Mouse (Mus musculus) midbrain, embryonic 14.5 days (tissue): ENCODE data around the gene Bckdk. TPM values are rescaled to one million over a fixed set of nuclear protein-coding genes. Genes with fewer than 3 reads are reported as not detected.

Experiments used
- ATAC-seq: fragments of 200-750 bp; cut with Nextera tagmentation; 2 replicates; pipeline ENCODE4 v1.8.0; 2017; ENCODE audit warnings: moderate number of reproducible peaks, moderate library complexity; ENCODE audit not compliant: low FRiP score, low TSS enrichment
- DNase-seq: peaks from one replicate; pipeline ENCODE4 v3.0.0-alpha.2; 2015
- H3K27ac ChIP-seq: fragments of 300-500 bp; sonication (generic); replicated peaks from 2 replicates; pipeline ENCODE4 v1.5.1; 2014; ENCODE audit warnings: mild to moderate bottlenecking, low read depth, low read length, moderate library complexity
- H3K27me3 ChIP-seq: fragments of 300-500 bp; sonication (generic); 2 replicates; pipeline ENCODE4 v1.6.1; 2014; ENCODE audit warnings: low read length, control low read depth, mixed read lengths; ENCODE audit not compliant: control insufficient read depth, insufficient read depth
- H3K36me3 ChIP-seq: fragments of 300-500 bp; sonication (generic); 2 replicates; pipeline ENCODE4 v1.6.1; 2014; ENCODE audit warnings: low read length, control low read depth; ENCODE audit not compliant: control insufficient read depth, insufficient read depth
- H3K4me1 ChIP-seq: fragments of 300-500 bp; sonication (generic); 2 replicates; pipeline ENCODE4 v1.6.1; 2014; ENCODE audit warnings: mild to moderate bottlenecking, antibody characterized with exemption, low read length, control low read depth; ENCODE audit not compliant: control insufficient read depth, insufficient read depth
- H3K4me2 ChIP-seq: fragments of 300-500 bp; sonication (generic); 2 replicates; pipeline ENCODE4 v1.6.1; 2014; ENCODE audit warnings: mild to moderate bottlenecking, low read length, moderate library complexity
- H3K4me3 ChIP-seq: fragments of 300-500 bp; sonication (generic); replicated peaks from 2 replicates; pipeline ENCODE4 v1.5.1; 2014; ENCODE audit warnings: low read depth, low read length
- H3K9ac ChIP-seq: fragments of 300-500 bp; sonication (generic); replicated peaks from 2 replicates; pipeline ENCODE4 v1.6.1; 2014; ENCODE audit warnings: mild to moderate bottlenecking, low read length, moderate library complexity
- H3K9me3 ChIP-seq: fragments of 300-500 bp; sonication (generic); 2 replicates; pipeline ENCODE4 v1.6.1; 2016; ENCODE audit warnings: low read length, control low read depth, mixed read lengths; ENCODE audit not compliant: control insufficient read depth
- whole genome bisulfite sequencing: fragments of 180-500 bp; shearing (Covaris S2); extraction: QIAGEN DNeasy Blood & Tissue Kit; methylation state at CpG from one replicate; pipeline ENCODE4 v1.1.7; 2014; 5-methylcytosine and 5-hydroxymethylcytosine counted together
- polyA plus RNA-seq: library from polyadenylated mRNA; unstranded; fragments of >200 nt; fragmentation: Nextera tagmentation; extraction: Ambion mirVana; gene quantifications from 2 replicates; pipeline ENCODE4 v1.2.1, GENCODE M21; 2014

The Bckdk gene
- 66.1 and 77.3 TPM in 2 replicates for polyA plus RNA-seq

DNA sequence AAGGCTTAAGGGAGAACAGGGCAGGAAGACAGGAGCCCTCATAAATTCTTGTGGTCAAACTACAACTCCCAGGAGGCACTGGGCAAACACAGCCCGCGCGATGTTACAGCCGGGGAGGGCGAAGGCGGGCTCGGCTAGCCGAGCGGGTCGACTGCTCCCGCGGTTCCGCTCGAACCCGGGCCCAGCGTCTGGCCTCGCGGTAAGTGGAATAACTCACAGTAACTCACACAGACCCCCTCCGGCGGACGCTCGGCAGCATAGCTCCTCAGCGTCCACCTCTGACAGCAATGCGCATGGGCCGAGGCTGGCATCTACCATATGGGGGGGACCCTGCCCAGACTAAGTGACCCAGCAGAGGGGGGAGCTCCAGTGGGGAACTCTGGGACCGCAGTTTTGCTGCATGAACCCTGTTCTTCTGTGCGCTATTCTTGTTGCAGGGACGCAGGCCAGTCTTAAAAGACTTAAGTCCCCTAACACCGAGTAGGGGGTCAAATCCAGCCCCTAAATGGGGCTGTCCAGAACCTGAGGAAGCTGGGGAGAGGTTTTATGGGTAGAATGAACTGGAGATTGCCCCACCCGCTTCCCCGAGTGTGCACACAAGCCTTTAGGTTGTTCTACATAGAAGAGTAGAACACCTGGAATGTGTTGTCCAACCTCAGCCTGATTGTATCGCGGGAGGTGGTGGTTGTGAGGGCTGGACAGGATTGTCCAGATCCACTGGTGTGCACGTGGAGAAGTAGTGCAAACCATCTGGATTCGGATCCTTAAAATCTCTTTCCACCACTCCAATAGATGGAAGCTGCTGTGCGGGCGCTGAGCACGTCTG lies at the start of gene Bckdk:
Gene Bckdk (plus strand): TSS at position 112 of the 826 bp plus-strand sequence.
- WGBS = 9% methylated on average over 38 of the region's 38 CpGs
- Histone ChIP-seq H3K36me3 (peaks cover 39% of the 10 kb centered on the region), H3K27me3 (no peaks in the 10 kb centered on the region), H3K4me1 (peaks cover 6% of the 10 kb centered on the region; the same call in 1 of the 2 replicates), H3K4me3 (peak within 1 kb of the TSS; percentile 50), H3K4me2 (peak within 1 kb of the TSS; percentile 66), H3K9me3 (no peaks in the 10 kb centered on the region), H3K9ac (peak within 1 kb of the TSS; percentile 70), H3K27ac (peak within 1 kb of the TSS; percentile 75)
- ATAC-seq (peak; percentile 89), DNase-seq (peak; percentile 88)

DNA sequence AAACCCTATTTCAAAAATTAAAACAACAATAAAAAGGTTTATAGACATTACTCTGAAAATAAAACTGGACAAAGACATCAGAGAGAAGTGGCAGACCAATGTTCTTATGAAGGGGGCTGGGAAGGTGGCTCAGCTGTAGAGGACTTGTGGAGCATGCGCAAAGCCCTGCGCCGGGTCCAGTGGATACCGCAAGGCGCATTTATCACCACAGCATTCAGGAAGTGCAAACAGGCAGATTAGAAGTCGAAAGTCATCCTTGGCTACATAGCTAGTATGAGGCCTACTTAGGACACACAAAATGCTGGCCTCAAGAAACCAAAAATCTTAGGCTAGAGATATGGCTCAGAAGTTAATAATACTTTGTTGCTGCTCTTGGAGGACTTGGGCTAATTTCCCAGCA lies 45.6 kb upstream of the Bckdk start:
- H3K4me3 ChIP-seq = no peak overlapping the region
- no peak overlapping the region for H3K9ac ChIP-seq
- DNase-seq (no peak), ATAC-seq (no peak)
- H3K27me3 ChIP-seq = no peaks in the 10 kb centered on the region
- no peaks in the 10 kb centered on the region for H3K9me3 ChIP-seq
- no peak overlapping the region for H3K4me2 ChIP-seq
- no peak overlapping the region for H3K27ac ChIP-seq
- WGBS = 93% methylated on average over 6 of the region's 6 CpGs
- H3K4me1 ChIP-seq = no peaks in the 10 kb centered on the region
- H3K36me3 ChIP-seq = no peaks in the 10 kb centered on the region

DNA sequence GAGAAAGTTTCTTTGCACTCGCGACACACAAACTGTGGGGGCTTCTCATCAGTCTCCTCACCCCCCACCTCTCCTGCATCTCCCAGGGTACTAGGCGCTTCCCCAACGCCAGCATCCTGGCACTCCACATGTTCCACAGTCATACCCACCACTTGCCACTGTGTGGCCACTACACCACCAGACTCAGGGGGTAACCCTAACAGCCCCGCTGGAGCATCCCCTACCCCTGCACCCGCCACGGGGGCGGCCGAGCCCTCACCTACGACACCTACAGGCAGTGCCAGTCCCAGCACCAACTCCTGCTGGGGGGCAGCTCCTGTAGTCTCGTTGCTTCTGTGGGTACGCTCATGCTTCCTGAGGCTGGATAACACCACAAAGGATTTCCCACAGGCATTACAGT lies 37.4 kb upstream of the Bckdk start:
- no peak for ATAC-seq

DNA sequence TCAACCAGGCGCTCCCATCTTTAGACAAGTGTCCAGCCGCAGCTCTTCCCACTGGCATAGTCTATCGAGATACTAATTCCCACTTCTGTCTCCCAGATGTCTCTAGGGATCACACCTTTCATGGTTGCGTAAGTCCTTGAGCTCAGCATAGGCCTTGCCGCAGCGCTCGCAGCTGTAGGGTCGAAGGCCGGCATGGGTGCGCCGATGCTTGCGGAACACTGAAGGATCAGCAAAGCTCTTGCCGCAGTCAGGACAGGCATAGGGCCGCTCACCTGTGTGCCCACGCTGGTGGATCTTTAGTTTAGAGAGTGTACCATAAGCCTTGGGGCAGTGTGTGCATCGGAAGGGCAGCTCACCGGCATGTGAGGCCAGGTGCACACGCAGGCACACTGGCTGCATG lies 36.2 kb upstream of the Bckdk start:
- H3K36me3 ChIP-seq = peaks cover 47% of the 10 kb centered on the region
- H3K4me3 ChIP-seq = no peak overlapping the region
- ATAC-seq (no peak), DNase-seq (no peak)
- H3K9me3 ChIP-seq = no peaks in the 10 kb centered on the region
- no peak overlapping the region for H3K4me2 ChIP-seq
- H3K27me3 ChIP-seq = no peaks in the 10 kb centered on the region
- no peak overlapping the region for H3K9ac ChIP-seq
- WGBS = 98% methylated on average over 18 of the region's 18 CpGs
- peaks cover 6% of the 10 kb centered on the region for H3K4me1 ChIP-seq
- no peak overlapping the region for H3K27ac ChIP-seq

More for the DNA sequence above, 37.4 kb upstream of the Bckdk start:
- Histone ChIP-seq H3K27me3 (no peaks in the 10 kb centered on the region), H3K4me3 (no peak overlapping the region), H3K27ac (no peak overlapping the region), H3K9ac (no peak overlapping the region), H3K4me1 (peaks cover 6% of the 10 kb centered on the region), H3K36me3 (peaks cover 47% of the 10 kb centered on the region), H3K4me2 (no peak overlapping the region), H3K9me3 (no peaks in the 10 kb centered on the region)
- 96% methylated on average over 12 of the region's 12 CpGs for WGBS
- no peak for DNase-seq

DNA sequence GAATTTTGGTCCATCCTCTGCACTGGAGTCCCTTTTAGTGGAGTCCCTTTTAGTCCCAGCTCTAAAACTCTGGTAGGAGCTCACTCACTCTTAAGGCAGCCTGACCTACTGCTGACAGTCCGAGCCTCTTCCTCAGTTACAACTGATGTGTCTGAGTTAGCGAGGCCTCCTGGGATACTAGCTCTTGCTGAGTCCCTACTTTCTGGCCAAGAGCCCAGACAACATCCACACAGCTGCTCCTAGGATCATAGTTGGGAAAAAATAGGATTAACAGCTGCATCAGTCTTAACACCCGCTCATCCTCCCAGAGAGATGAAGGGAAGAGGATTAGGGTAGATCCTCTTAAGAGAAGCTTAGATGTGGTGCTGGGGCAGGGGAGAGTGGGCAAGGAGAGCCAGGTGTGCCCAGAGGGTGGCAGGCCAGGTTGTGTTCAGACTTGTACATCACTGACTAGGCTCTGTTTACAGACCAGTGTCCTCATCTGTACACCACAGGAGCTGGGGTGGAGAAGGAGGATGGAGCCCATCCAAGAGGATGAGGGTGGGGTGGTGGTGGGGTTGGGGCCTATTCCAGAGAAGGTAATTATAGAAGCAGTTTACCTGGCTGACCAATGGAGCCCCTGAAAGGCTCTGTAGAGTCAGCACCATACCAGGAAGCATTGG lies 34.6 kb upstream of the Bckdk start:
- ATAC-seq (no peak), DNase-seq (peak; percentile 55)
- no peak overlapping the region for H3K4me2 ChIP-seq
- H3K27me3 ChIP-seq = no peaks in the 10 kb centered on the region
- H3K27ac ChIP-seq = 0 out of 2 replicates have a peak overlapping the region, but pooled peaks have one; percentile 6
- H3K4me1 ChIP-seq = peaks cover 17% of the 10 kb centered on the region
- 52% methylated on average over 3 of the region's 3 CpGs for WGBS
- H3K9me3 ChIP-seq = no peaks in the 10 kb centered on the region
- H3K36me3 ChIP-seq = peaks cover 47% of the 10 kb centered on the region
- no peak overlapping the region for H3K9ac ChIP-seq
- no peak overlapping the region for H3K4me3 ChIP-seq

DNA sequence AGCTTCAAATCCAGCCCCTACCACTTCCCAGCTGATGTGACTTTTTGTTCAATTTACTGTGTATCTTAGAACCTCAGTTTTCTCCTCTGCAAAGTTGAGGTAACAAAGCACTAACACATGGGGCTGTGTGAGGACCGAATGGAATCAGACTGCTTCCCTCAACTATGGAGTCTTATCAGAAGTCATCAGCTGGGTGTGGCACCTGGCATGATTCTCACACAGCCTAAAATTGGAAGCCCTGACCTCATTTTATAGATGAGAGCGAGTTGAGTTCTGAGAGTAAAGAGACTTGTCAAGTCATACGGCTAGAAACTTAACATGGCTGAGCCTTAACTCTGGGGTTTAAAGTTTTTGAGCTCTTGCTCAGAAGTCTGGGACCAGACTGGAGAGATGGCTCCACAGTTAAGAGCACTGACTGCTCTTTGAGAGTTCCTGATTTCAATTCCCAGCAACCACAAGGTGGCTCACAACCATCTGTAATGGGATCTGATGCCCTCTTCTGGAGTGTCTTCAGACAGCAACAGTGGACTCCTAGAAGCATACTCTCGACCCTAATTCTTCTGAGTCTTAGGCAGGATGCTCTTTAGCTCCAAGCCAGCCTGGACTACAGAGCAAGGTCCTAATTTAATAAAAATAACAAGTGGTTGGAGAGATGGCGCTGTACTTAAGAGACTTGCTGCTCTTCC lies 33.6 kb upstream of the Bckdk start:
- no peaks in the 10 kb centered on the region for H3K27me3 ChIP-seq
- peaks cover 39% of the 10 kb centered on the region for H3K36me3 ChIP-seq
- ATAC-seq (no peak), DNase-seq (no peak)
- no peak overlapping the region for H3K27ac ChIP-seq
- H3K4me2 ChIP-seq = no peak overlapping the region
- peaks cover 21% of the 10 kb centered on the region for H3K4me1 ChIP-seq
- H3K9me3 ChIP-seq = no peaks in the 10 kb centered on the region
- 81% methylated on average over 5 of the region's 5 CpGs for WGBS
- H3K9ac ChIP-seq = no peak overlapping the region
- no peak overlapping the region for H3K4me3 ChIP-seq

DNA sequence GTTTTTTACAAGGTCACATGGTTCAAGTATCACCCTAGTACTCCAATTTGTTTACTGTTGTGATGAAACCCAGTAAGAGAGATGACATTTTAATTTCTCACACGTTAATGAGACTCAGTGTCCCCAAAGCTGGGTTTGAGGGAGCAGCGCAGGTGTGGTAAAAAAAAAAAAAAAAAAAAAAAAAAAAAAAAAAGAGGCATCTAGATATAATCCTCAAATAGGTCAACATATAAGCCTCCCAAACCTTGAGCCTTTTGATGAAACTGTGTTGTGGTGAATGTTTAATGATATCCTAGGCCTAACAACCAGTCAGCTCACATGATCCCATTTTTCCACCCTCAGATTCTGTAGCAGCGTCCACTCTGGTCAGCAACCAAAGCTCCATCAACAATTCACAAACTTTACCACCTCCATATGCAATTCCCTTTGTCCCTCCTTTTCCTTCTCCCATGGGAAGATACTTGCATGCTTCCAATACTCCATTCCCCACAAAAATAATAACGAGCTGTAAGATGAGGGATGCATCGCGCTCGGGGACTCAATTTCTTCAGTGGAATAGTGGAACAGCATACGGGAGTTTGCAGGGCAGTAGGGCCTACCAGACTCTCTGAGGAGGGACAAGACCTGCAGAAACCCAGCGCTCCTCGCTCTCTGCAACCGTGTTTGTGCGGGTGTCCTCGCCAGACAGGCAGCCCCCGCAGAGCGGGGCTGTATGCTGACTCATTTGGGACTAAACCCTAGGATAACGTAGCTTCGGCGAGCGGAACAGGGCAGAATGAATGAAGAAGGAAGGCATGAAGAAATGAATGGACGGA lies 28.9 kb upstream of the Bckdk start:
- no peaks in the 10 kb centered on the region for H3K27me3 ChIP-seq
- DNase-seq = no peak
- peaks cover 23% of the 10 kb centered on the region for H3K4me1 ChIP-seq
- peak overlapping the region; percentile 99 for H3K27ac ChIP-seq
- H3K4me3 ChIP-seq = peak overlapping the region; percentile 95
- peak overlapping the region; percentile 84 for H3K4me2 ChIP-seq
- peak overlapping the region; percentile 98 for H3K9ac ChIP-seq
- ATAC-seq = peak; percentile 35
- H3K9me3 ChIP-seq = no peaks in the 10 kb centered on the region
- WGBS = 6% methylated on average over 20 of the region's 20 CpGs
- peaks cover 31% of the 10 kb centered on the region for H3K36me3 ChIP-seq

DNA sequence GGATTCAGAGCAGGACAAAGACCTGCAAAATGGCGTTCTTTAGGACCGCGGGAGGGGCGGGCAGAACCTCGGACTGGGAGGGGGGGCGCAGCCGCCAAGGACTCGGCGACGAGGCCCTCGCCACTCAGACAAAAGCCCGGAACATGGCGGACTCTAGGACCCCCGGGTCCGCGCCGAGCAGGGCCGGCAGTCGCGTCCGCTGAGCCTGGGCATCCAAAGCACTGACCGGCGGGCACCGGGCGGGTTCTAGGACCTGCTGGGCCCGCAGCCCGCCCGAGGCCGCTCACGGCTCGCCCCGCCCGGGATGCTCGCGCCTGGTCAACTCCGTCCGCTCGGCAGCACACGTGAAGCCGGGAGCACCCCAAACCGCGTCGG lies 28.3 kb upstream of the Bckdk start:
- Histone ChIP-seq H3K9me3 (no peaks in the 10 kb centered on the region), H3K4me3 (peak overlapping the region; percentile 95), H3K27me3 (no peaks in the 10 kb centered on the region), H3K36me3 (peaks cover 34% of the 10 kb centered on the region), H3K9ac (peak overlapping the region; percentile 98), H3K4me2 (peak overlapping the region; percentile 84), H3K4me1 (peaks cover 23% of the 10 kb centered on the region), H3K27ac (peak overlapping the region; percentile 99)
- 1% methylated on average over 43 of the region's 43 CpGs for WGBS
- ATAC-seq = peak; percentile 95
- DNase-seq = peak; percentile 98
